Mouse (Mus musculus): ENCODE measurements around the gene Klhl3. TPM values are rescaled to one million over a fixed set of nuclear protein-coding genes. Genes with fewer than 3 reads are reported as not detected.

Gene Klhl3
- polyA plus RNA-seq, 1 experiment from 2014 or later = 2.1 TPM

DNA sequence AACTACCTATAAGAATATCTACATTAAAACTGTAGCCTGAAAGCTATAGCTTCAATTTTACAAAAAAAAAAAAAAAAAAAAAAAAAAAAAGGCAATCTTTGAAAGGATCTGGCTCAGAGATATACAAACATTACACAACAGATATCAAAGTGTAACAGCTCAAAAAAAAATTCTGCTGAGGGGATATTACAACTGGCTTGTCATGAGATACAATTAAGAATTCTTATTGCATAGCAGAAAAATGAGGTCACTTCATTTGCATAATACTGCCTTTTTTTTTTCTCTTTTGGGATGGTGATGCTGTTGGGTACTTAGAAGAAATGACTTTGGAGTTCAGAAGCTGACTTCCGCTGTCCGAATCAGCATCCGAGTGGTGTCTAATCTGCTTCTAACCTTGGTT is 111.6 kb downstream of the Klhl3 start:
- Histone ChIP-seq H3K27ac (replicated peaks) (no peak overlapping the region), H3K4me1 (peaks cover 26% of the 10 kb centered on the region), H3K4me3 (no peak overlapping the region), H3K27me3 (ENCODE audit: low read depth, poor library complexity, severe bottlenecking) (no peaks in the 10 kb centered on the region; the same call in 1 of the 2 replicates), H3K9me3 (replicated peaks) (no peaks in the 10 kb centered on the region), H3K36me3 (no peaks in the 10 kb centered on the region)
- 92% methylated on average over 3 of the region's 3 CpGs for WGBS
- DNase-seq (ENCODE audit: low spot score) = no peak

DNA sequence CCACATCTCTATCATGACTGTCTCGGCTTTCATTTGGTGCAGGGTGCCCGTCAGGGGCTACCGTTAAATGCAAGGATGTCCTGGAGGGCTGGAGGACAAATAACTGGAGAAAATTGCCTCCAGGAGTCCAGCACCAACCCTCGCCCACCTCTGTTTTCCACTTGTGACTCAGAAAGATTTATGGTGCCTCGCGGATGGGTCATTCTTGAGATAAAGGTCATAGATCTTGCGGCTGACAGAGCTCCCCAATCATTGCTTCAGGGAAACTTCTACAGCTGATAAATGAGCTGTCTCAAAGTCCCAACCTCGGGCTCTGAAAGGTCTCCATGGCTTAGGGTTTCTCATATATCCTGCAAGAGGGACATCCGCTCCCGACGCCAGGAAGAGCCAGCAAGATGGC is 116.9 kb downstream of the Klhl3 start:
- no peaks in the 10 kb centered on the region for H3K27me3 ChIP-seq (ENCODE audit: low read depth, poor library complexity, severe bottlenecking)
- H3K4me1 ChIP-seq = peaks cover 9% of the 10 kb centered on the region; the same call in 1 of the 2 replicates
- H3K4me3 ChIP-seq = no peak overlapping the region
- H3K27ac ChIP-seq (replicated peaks) = no peak overlapping the region
- no peak for DNase-seq (ENCODE audit: low spot score)
- H3K9me3 ChIP-seq (replicated peaks) = no peaks in the 10 kb centered on the region
- WGBS = 92% methylated on average over 11 of the region's 11 CpGs
- no peaks in the 10 kb centered on the region for H3K36me3 ChIP-seq

DNA sequence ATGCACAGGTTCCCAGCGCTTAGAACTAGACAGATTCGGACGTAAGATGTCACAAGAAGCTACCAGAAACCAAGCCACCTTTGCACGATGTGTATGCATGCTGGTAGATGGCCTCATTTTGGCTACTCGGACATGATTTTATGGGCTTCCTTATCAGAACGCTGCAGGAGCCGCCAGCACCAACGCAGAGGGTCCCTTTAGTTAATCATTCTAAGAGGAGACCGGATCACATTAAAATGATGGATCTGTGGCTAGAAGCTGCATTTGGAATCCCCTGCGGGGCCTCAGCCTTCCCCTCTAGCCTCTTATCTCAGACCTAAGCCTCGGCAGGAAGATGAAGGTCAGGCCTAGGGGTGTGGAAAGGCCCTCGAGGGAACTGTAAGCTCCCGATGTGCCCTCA is 117.5 kb downstream of the Klhl3 start:
- DNase-seq (ENCODE audit: low spot score) = no peak
- Histone ChIP-seq H3K4me3 (no peak overlapping the region), H3K27ac (replicated peaks) (no peak overlapping the region), H3K27me3 (ENCODE audit: low read depth, poor library complexity, severe bottlenecking) (no peaks in the 10 kb centered on the region), H3K4me1 (peaks cover 5% of the 10 kb centered on the region; the same call in 1 of the 2 replicates), H3K9me3 (replicated peaks) (no peaks in the 10 kb centered on the region), H3K36me3 (no peaks in the 10 kb centered on the region)
- 87% methylated on average over 13 of the region's 13 CpGs for WGBS

DNA sequence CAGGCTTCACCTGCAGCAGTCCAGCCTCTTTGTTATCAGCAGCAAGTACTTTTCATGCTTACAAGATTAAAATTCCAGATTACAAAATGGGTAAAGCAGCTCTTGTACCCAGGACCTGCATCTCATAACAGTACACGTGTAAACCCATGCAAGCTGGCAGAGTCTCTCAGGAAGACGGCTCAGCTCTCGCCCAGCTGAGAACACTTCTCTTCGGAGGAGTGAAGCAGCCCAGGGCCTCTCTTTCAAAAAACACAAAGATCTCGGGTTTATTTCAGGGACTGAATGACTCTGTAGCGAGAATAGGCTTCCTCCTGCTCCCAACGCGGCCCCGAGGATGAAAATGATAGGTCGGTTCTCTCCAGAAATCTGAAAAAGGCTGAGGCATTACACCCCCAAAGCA is 128.8 kb downstream of the Klhl3 start:
- H3K27me3 ChIP-seq (ENCODE audit: low read depth, poor library complexity, severe bottlenecking) = no peaks in the 10 kb centered on the region
- WGBS = 71% methylated on average over 10 of the region's 10 CpGs
- H3K4me1 ChIP-seq = peaks cover 27% of the 10 kb centered on the region
- no peaks in the 10 kb centered on the region for H3K9me3 ChIP-seq (replicated peaks)
- no peak for DNase-seq (ENCODE audit: low spot score)
- no peak overlapping the region for H3K4me3 ChIP-seq
- no peak overlapping the region for H3K27ac ChIP-seq (replicated peaks)
- no peaks in the 10 kb centered on the region for H3K36me3 ChIP-seq

DNA sequence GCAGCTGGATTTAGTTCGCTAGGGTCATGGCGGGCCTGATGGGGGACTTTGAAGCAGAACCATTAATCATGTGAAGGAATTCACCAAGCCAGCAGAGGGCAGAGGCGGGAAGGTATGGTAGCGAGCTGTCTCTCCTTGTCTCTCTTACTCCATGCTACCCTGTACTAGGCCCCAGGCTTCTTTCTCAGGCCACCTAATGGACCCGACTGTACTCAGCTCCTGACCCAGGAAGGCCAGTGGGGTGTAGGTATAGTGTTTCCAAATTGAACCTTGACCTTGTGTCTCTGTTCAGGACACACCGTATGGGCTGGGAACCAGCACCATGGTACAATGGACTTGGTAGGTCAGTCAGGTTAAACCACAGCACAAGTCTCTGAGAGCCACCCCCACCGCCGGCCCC is 129.2 kb downstream of the Klhl3 start:
- no peaks in the 10 kb centered on the region for H3K9me3 ChIP-seq (replicated peaks)
- no peaks in the 10 kb centered on the region for H3K27me3 ChIP-seq (ENCODE audit: low read depth, poor library complexity, severe bottlenecking)
- H3K4me1 ChIP-seq = peaks cover 32% of the 10 kb centered on the region
- no peak overlapping the region for H3K27ac ChIP-seq (replicated peaks)
- 58% methylated on average over 8 of the region's 8 CpGs for WGBS
- no peak for DNase-seq (ENCODE audit: low spot score)
- H3K36me3 ChIP-seq = no peaks in the 10 kb centered on the region
- no peak overlapping the region for H3K4me3 ChIP-seq

DNA sequence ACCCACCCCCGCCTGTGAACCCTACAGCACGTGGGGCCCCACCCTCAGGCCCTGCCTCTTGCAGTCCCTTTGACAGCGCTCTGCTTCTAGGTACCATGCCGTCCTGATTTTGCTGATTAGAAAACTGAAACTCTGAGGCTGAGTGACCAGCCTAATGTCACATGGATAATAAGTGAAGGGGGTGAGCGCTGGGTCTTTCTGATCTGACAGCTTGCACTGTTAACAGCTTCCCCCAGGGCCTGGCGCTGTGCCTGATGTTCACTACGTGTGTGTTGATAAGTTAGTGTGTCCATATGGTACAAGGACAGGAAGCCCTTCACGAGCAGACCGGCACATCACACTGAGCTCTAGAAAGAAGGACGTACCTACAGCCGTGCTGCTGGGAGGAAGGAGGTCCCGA is 130.1 kb downstream of the Klhl3 start:
- no peaks in the 10 kb centered on the region for H3K27me3 ChIP-seq (ENCODE audit: low read depth, poor library complexity, severe bottlenecking)
- H3K9me3 ChIP-seq (replicated peaks) = no peaks in the 10 kb centered on the region
- peaks cover 37% of the 10 kb centered on the region for H3K4me1 ChIP-seq
- H3K4me3 ChIP-seq = no peak overlapping the region
- no peaks in the 10 kb centered on the region for H3K36me3 ChIP-seq
- no peak overlapping the region for H3K27ac ChIP-seq (replicated peaks)
- DNase-seq (ENCODE audit: low spot score) = no peak
- WGBS = 82% methylated on average over 12 of the region's 12 CpGs

DNA sequence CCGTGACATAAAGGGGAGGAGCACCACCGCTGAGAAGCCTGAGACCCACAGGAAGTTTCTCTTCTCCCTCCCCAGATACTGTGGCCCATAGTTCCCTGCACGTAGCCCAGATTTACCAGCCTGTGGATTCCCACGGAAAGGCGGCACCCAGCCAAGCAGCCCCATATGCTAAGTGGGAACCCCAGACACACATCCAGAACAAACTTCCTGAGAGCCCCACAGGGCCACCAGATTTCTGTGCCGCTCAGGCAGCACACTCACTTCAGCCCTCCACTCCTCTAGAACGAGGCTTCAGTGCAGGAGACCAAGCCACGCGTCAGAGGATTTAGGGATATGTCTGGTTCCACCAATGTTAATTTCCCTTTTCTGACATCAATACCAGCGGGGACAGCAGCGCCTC is 130.5 kb downstream of the Klhl3 start:
- Histone ChIP-seq H3K27me3 (ENCODE audit: low read depth, poor library complexity, severe bottlenecking) (no peaks in the 10 kb centered on the region), H3K27ac (replicated peaks) (no peak overlapping the region), H3K4me1 (peaks cover 37% of the 10 kb centered on the region), H3K9me3 (replicated peaks) (no peaks in the 10 kb centered on the region), H3K36me3 (no peaks in the 10 kb centered on the region), H3K4me3 (no peak overlapping the region)
- no peak for DNase-seq (ENCODE audit: low spot score)
- 73% methylated on average over 11 of the region's 11 CpGs for WGBS

DNA sequence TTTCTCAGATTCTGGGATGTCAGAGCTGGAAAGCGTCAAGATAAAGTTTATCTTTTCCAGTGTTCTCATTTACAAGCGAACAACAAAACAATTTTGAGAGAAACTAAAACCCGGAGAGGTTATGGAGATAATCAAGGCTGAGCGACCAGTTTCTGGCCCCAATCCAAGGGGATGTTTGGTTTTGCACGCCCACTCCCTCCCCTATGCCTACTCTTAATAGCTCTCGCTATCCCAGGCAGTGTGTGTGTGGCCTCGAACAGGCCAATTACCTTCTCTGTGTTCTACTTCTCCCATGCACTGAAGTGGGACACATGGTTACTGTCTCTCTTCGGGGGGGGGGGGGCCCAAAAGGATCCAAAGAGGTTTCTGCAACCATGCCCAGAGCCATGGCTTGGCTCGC is 132.7 kb downstream of the Klhl3 start:
- H3K36me3 ChIP-seq = no peaks in the 10 kb centered on the region
- DNase-seq (ENCODE audit: low spot score) = no peak
- H3K27me3 ChIP-seq (ENCODE audit: low read depth, poor library complexity, severe bottlenecking) = no peaks in the 10 kb centered on the region
- H3K4me3 ChIP-seq = no peak overlapping the region
- 0 out of 2 replicates have a peak overlapping the region, but pooled peaks have one; percentile 55 for H3K27ac ChIP-seq (replicated peaks)
- H3K9me3 ChIP-seq (replicated peaks) = no peaks in the 10 kb centered on the region
- WGBS = 78% methylated on average over 9 of the region's 9 CpGs
- H3K4me1 ChIP-seq = peaks cover 37% of the 10 kb centered on the region

DNA sequence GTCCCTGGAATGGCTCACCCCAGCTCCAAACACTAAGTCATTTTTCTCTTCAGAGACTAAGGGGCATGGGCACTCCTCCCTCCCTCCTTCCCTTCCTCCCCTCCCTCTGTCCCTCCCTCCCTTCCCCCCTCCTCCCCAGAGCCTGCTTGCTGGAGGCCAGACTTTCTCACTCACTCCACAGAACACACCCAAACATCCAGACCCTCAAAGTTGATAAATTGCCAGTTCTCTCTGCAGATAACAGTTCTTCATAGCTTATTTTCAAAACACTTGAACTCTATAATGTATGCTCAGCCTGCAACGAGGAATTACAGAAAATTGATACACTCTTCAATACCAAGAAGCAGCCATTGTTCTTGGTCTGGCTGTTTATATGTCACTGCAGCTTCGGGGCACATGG is 133.3 kb downstream of the Klhl3 start:
- 0 out of 2 replicates have a peak overlapping the region, but pooled peaks have one; percentile 55 for H3K27ac ChIP-seq (replicated peaks)
- no peaks in the 10 kb centered on the region for H3K9me3 ChIP-seq (replicated peaks)
- H3K4me1 ChIP-seq = peaks cover 34% of the 10 kb centered on the region
- no peaks in the 10 kb centered on the region for H3K27me3 ChIP-seq (ENCODE audit: low read depth, poor library complexity, severe bottlenecking)
- WGBS = 79% methylated on average over 2 of the region's 2 CpGs
- H3K4me3 ChIP-seq = no peak overlapping the region
- no peak for DNase-seq (ENCODE audit: low spot score)
- no peaks in the 10 kb centered on the region for H3K36me3 ChIP-seq

DNA sequence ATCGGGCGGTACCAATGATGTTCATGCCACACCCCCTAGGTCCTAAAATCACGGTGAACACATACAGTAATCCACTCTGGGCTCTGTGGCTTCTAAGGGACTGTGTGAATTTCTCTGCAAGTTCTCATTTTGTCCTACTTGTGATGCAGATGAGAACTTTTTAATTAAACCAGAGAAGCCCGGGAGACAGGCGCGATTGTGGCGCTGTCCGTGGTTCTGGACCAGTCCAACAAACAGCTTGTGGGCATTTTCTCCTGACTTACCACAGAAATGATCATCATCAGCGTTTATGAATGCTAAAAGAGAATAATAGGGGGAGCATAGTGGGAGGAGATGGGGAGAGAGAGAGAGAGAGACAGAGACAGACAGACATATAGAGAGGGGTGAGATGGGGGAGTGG is 134.5 kb downstream of the Klhl3 start:
- Histone ChIP-seq H3K36me3 (no peaks in the 10 kb centered on the region), H3K27ac (replicated peaks) (no peak overlapping the region), H3K27me3 (ENCODE audit: low read depth, poor library complexity, severe bottlenecking) (no peaks in the 10 kb centered on the region), H3K9me3 (replicated peaks) (no peaks in the 10 kb centered on the region), H3K4me1 (peaks cover 24% of the 10 kb centered on the region), H3K4me3 (no peak overlapping the region)
- 24% methylated on average over 9 of the region's 9 CpGs for WGBS
- no peak for DNase-seq (ENCODE audit: low spot score)

DNA sequence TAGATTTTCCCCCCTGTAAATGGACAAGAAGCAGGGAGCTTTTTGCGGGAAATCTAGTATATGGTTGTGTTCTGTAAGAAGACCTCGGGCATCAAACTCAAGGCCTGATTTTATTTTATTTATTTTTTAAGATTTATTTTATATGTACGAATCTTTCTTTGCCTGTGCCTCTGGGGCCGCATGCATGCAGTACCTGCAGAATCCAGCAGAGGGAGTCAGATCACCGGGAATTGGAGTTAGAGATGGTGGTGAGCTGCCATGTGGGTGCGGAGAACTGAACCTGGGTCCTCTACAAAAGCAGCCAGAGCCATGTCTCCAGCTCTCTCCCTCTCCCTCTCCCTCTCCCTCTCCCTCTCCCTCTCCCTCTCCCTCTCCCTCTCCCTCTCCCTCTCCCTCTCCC is 135.7 kb downstream of the Klhl3 start:
- H3K4me3 ChIP-seq = no peak overlapping the region
- no peaks in the 10 kb centered on the region for H3K27me3 ChIP-seq (ENCODE audit: low read depth, poor library complexity, severe bottlenecking)
- peaks cover 24% of the 10 kb centered on the region for H3K4me1 ChIP-seq
- no peaks in the 10 kb centered on the region for H3K36me3 ChIP-seq
- H3K9me3 ChIP-seq (replicated peaks) = no peaks in the 10 kb centered on the region
- DNase-seq (ENCODE audit: low spot score) = no peak
- WGBS = 80% methylated on average over 6 of the region's 6 CpGs
- no peak overlapping the region for H3K27ac ChIP-seq (replicated peaks)

DNA sequence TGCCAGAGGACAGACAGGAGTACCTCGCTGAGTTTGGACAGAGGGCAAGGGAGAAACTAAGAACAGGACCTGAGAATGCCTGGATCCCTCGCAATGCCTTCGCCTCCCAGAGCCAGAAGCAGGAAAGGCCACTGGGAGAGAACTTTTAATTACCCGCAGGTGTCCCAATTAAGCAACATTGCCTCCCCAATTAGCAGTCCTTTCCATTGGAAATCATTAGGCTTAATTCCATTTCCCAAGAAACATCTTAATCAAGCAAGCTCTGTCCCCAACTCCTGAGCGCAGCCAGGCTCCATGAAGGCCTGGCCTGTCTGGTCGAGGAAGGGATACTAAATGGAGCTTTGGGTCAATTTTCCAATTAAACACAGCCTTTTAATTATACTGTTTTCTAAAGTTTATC is 147.7 kb downstream of the Klhl3 start:
- Histone ChIP-seq H3K27me3 (ENCODE audit: low read depth, poor library complexity, severe bottlenecking) (no peaks in the 10 kb centered on the region), H3K4me3 (no peak overlapping the region), H3K27ac (replicated peaks) (no peak overlapping the region), H3K4me1 (no peaks in the 10 kb centered on the region), H3K9me3 (replicated peaks) (no peaks in the 10 kb centered on the region), H3K36me3 (no peaks in the 10 kb centered on the region)
- DNase-seq (ENCODE audit: low spot score) = no peak
- 86% methylated on average over 6 of the region's 6 CpGs for WGBS

DNA sequence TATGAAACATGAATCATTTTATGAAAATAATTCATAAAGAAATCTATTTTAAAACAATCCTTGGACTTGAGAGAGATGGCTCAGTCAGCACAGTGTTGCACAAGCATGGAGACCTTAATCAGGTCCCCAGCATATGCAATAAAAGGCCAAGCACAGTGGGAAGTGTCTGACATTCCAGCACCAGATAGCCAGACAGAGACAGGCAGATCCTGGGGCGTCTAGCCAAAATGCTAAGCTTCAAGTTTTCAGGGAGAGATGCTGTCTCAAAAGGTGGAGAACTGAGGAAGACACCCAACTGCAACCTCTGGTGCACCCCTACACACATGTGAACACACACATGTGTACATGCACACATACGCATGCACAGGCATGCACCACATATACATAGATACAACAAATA is 153.1 kb downstream of the Klhl3 start:
- Histone ChIP-seq H3K9me3 (replicated peaks) (0 out of 2 replicates have a peak, but pooled peaks cover 7% of the 10 kb centered on the region), H3K4me3 (no peak overlapping the region), H3K27ac (replicated peaks) (no peak overlapping the region), H3K36me3 (no peaks in the 10 kb centered on the region), H3K4me1 (no peaks in the 10 kb centered on the region), H3K27me3 (ENCODE audit: low read depth, poor library complexity, severe bottlenecking) (no peaks in the 10 kb centered on the region)
- no peak for DNase-seq (ENCODE audit: low spot score)
- 84% methylated on average over 2 of the region's 2 CpGs for WGBS

DNA sequence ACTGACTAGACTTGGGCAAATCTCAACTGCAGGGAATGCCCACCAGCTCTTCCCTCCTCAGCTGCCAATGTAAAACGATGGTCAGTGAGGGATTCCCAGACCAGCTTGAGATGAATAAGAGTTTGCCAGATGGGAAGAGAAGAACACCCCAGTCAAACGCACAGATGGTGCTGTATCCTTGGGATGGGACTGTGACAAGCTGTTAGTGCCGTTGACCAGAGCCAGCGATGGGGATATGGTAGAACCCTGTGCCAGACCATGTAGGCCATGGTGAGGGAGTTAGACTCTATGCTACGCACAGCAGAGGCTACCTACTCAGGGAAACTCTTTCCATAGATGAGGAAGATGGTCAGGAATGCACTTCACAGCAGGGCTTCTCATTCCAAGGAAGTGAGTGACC is 153.6 kb downstream of the Klhl3 start:
- 93% methylated on average over 5 of the region's 5 CpGs for WGBS
- DNase-seq (ENCODE audit: low spot score) = no peak
- H3K4me1 ChIP-seq = no peaks in the 10 kb centered on the region
- no peaks in the 10 kb centered on the region for H3K36me3 ChIP-seq
- no peaks in the 10 kb centered on the region for H3K27me3 ChIP-seq (ENCODE audit: low read depth, poor library complexity, severe bottlenecking)
- H3K9me3 ChIP-seq (replicated peaks) = 0 out of 2 replicates have a peak, but pooled peaks cover 7% of the 10 kb centered on the region
- no peak overlapping the region for H3K4me3 ChIP-seq
- no peak overlapping the region for H3K27ac ChIP-seq (replicated peaks)
